Mouse (Mus musculus) layer of hippocampus, adult 8-10 months (tissue): ENCODE measurements around the gene Fam131a. TPM values are rescaled to one million over a fixed set of nuclear protein-coding genes. Genes with fewer than 3 reads are reported as not detected.
"Not testable (repeated sequence)": the region's sequence is repeated elsewhere in the genome, so short reads cannot be mapped to it uniquely, and the experiment has no call there.

Experiments used
- DNase-seq, 2 experiments: peaks; one replicate each; pipeline ENCODE4 v3.0.0; 2022; ENCODE audit warnings: low spot score in 2 of 2
- total RNA-seq, 4 experiments: library from RNA; stranded (reverse); gene quantifications; 2 replicates each; pipeline ENCODE4 v1.2.4; 2022

The Fam131a gene
- 100 to 1,000 TPM; 395 to 431 (median 412) TPM for total RNA-seq

GRCm38 (mm10) chr16:20693111-20693701, at the start of gene Fam131a:
TSS of gene Fam131a (plus strand) at chr16:20693241.
- DNase-seq, result peak; percentile 92 to 95

GRCm38 (mm10) chr16:20643911-20644310, 49.1 kb upstream of the Fam131a start:
- DNase-seq, result no peak

- DNase-seq, result peak; percentile 91 to 95
Observed at GRCm38 (mm10) chr16:20651076-20651946, 41.7 kb upstream of the Fam131a start, which contains the start of gene Psmd2. TSS of gene Psmd2 (plus strand) at chr16:20651652.

- DNase-seq, result no peak
Observed at GRCm38 (mm10) chr16:20651947-20652310, 41.1 kb upstream of the Fam131a start.

- no peak for DNase-seq
Observed at GRCm38 (mm10) chr16:20653315-20653714, 39.7 kb upstream of the Fam131a start.

GRCm38 (mm10) chr16:20657661-20658060, 35.4 kb upstream of the Fam131a start:
- DNase-seq, result no peak

- DNase-seq, result not testable (repeated sequence)
Observed at GRCm38 (mm10) chr16:20668013-20668412, 25.0 kb upstream of the Fam131a start, which contains the start of gene Eif4g1. TSS of gene Eif4g1 (plus strand) at chr16:20668313.

- no peak for DNase-seq
Observed at GRCm38 (mm10) chr16:20670291-20670690, 22.8 kb upstream of the Fam131a start.

GRCm38 (mm10) chr16:20671886-20672285, 21.2 kb upstream of the Fam131a start:
- no peak for DNase-seq

GRCm38 (mm10) chr16:20672500-20672902, 20.5 kb upstream of the Fam131a start:
- peak; percentile 93 to 94 for DNase-seq

GRCm38 (mm10) chr16:20672965-20673705, 19.9 kb upstream of the Fam131a start:
- DNase-seq, result peak in 1 of 2 experiments; percentile 19

- DNase-seq, result no peak
Observed at GRCm38 (mm10) chr16:20673706-20674303, 19.2 kb upstream of the Fam131a start.

GRCm38 (mm10) chr16:20675213-20675612, 17.8 kb upstream of the Fam131a start:
- DNase-seq, result no peak

- DNase-seq, result no peak
Observed at GRCm38 (mm10) chr16:20676702-20677101, 16.3 kb upstream of the Fam131a start.

- DNase-seq, result no peak
Observed at GRCm38 (mm10) chr16:20677380-20677779, 15.7 kb upstream of the Fam131a start.

- DNase-seq, result peak; percentile 75 to 77
Observed at GRCm38 (mm10) chr16:20677974-20678675, 14.9 kb upstream of the Fam131a start.

GRCm38 (mm10) chr16:20690774-20691173, 2.3 kb upstream of the Fam131a start:
- no peak for DNase-seq

GRCm38 (mm10) chr16:20691617-20692016, 1.4 kb upstream of the Fam131a start:
- no peak for DNase-seq

- peak in 1 of 2 experiments; percentile 15 for DNase-seq
Observed at GRCm38 (mm10) chr16:20692241-20692965, 638 bp upstream of the Fam131a start.

- DNase-seq, result peak; percentile 80 to 85
Observed at GRCm38 (mm10) chr16:20694781-20695180, 1.7 kb downstream of the Fam131a start.
